Mouse (Mus musculus) lung, embryonic 15.5 days (tissue): ENCODE measurements around the gene Efr3b. TPM values are rescaled to one million over a fixed set of nuclear protein-coding genes. Genes with fewer than 3 reads are reported as not detected.

Source experiments
- ATAC-seq: fragments of 200-750 bp; cut with Nextera tagmentation; 2 replicates; pipeline ENCODE4 v1.8.0; 2017; ENCODE audit warnings: moderate number of reproducible peaks, borderline replicate concordance; ENCODE audit not compliant: low FRiP score, low TSS enrichment; ENCODE audit errors: extremely low read depth
- H3K27ac ChIP-seq: fragments of 300-500 bp; sonication (generic); 2 replicates; pipeline ENCODE4 v1.5.1; 2015; ENCODE audit warnings: moderate library complexity, mild to moderate bottlenecking, inconsistent platforms
- H3K27me3 ChIP-seq: fragments of 300-500 bp; sonication (generic); 2 replicates; pipeline ENCODE4 v1.6.1; 2015; ENCODE audit warnings: inconsistent platforms
- H3K36me3 ChIP-seq: fragments of 300-500 bp; sonication (generic); 2 replicates; pipeline ENCODE4 v1.6.1; 2015; ENCODE audit warnings: inconsistent platforms
- H3K4me1 ChIP-seq: fragments of 300-500 bp; sonication (generic); 2 replicates; pipeline ENCODE4 v1.6.1; 2015; ENCODE audit warnings: inconsistent platforms
- H3K4me2 ChIP-seq: fragments of 300-500 bp; sonication (generic); 2 replicates; pipeline ENCODE4 v1.6.1; 2015; ENCODE audit warnings: inconsistent platforms, mild to moderate bottlenecking, moderate library complexity
- H3K4me3 ChIP-seq: fragments of 300-500 bp; sonication (generic); 2 replicates; pipeline ENCODE4 v1.5.1; 2015; ENCODE audit warnings: mild to moderate bottlenecking, inconsistent platforms
- H3K9ac ChIP-seq: fragments of 300-500 bp; sonication (generic); 2 replicates; pipeline ENCODE4 v1.6.1; 2015; ENCODE audit warnings: inconsistent platforms
- H3K9me3 ChIP-seq: fragments of 300-500 bp; sonication (generic); 2 replicates; pipeline ENCODE4 v1.6.1; 2016; ENCODE audit warnings: inconsistent platforms
- WGBS: fragments of 180-500 bp; shearing (Covaris S2); methylation state at CpG from one replicate; pipeline ENCODE4 v1.1.7; 2015; 5-methylcytosine and 5-hydroxymethylcytosine counted together
- polyA plus RNA-seq: library from polyadenylated mRNA; unstranded; fragments of >200 nt; fragmentation: Nextera tagmentation; extraction: Ambion mirVana; gene quantifications from 2 replicates; pipeline ENCODE4 v1.2.1, GENCODE M21; 2015

The Efr3b gene
- polyA plus RNA-seq, 1 experiment from 2014 or later = 4.2 TPM

DNA sequence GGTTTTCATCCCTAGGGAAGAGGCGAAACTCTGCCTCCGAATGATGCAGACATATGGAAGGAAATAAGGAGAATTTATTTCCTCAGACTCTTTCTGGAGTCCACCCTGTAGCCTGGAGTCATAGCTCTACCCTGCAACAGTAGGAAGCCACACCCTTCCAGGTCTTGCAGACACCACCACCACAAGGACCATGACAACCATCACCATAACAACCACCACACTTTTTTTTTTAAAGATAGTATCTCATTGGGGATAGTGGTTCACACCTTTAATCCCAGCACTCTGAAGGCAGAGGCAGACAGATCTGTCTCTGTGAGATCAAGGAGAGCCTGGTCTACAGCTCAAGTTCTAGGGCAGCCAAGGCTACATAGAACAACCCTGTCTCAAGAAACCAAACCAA is 26.8 kb upstream of the Efr3b start:
- H3K4me1 ChIP-seq = no peaks in the 10 kb centered on the region
- no peak for ATAC-seq
- 84% methylated on average over 2 of the region's 2 CpGs for WGBS
- no peak overlapping the region for H3K4me3 ChIP-seq
- no peaks in the 10 kb centered on the region for H3K9me3 ChIP-seq
- no peak overlapping the region for H3K27ac ChIP-seq
- no peak overlapping the region for H3K4me2 ChIP-seq
- no peaks in the 10 kb centered on the region for H3K27me3 ChIP-seq
- no peak overlapping the region for H3K9ac ChIP-seq
- H3K36me3 ChIP-seq = no peaks in the 10 kb centered on the region

DNA sequence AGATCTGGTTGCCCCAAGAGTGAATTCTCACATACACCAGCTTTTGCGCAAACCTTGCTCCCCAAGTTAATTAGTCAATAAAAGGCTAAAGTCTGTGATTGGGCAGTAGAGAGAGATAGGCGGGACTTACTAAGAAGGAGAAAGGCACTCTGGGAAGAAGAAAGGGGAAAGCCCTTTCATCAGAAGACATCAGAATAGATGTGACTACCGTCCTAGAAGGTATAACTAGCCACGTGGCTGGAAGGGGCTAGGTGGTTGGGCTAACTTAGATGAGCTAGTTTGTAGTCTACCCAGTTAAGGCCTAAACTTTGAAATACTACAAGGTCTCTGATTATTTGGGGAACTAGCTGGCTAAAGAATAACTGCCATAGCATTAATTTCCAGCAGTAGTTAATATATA is 21.0 kb upstream of the Efr3b start:
- H3K27ac ChIP-seq = no peak overlapping the region
- H3K27me3 ChIP-seq = no peaks in the 10 kb centered on the region
- 83% methylated on average over 4 of the region's 4 CpGs for WGBS
- no peak for ATAC-seq
- no peaks in the 10 kb centered on the region for H3K9me3 ChIP-seq
- H3K36me3 ChIP-seq = no peaks in the 10 kb centered on the region
- H3K4me3 ChIP-seq = no peak overlapping the region
- no peak overlapping the region for H3K4me2 ChIP-seq
- no peaks in the 10 kb centered on the region for H3K4me1 ChIP-seq
- no peak overlapping the region for H3K9ac ChIP-seq

DNA sequence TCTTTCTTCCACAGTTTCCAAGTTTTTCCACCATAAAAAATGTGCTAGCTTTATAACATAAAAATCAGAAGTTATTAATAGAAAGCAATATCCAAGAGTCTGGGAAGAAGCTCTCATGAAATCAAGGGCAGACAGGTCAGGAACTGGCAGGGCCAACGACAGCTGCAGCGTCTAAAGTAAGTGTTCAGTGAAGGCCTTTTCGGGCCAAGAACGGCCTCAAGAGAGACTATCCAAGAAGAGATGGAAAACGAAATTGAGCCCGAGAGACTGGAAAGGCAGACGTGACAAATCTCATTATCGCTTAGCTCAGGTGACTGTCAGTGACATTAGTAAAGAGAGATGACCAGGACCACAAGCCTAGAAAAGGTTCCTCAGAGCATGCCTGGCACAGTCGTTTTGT is 19.6 kb upstream of the Efr3b start:
- H3K4me3 ChIP-seq = no peak overlapping the region
- H3K4me2 ChIP-seq = no peak overlapping the region
- no peak overlapping the region for H3K9ac ChIP-seq
- H3K4me1 ChIP-seq = no peaks in the 10 kb centered on the region
- H3K27me3 ChIP-seq = no peaks in the 10 kb centered on the region
- 50% methylated on average over 9 of the region's 9 CpGs for WGBS
- ATAC-seq = no peak
- no peaks in the 10 kb centered on the region for H3K36me3 ChIP-seq
- H3K9me3 ChIP-seq = no peaks in the 10 kb centered on the region
- no peak overlapping the region for H3K27ac ChIP-seq

DNA sequence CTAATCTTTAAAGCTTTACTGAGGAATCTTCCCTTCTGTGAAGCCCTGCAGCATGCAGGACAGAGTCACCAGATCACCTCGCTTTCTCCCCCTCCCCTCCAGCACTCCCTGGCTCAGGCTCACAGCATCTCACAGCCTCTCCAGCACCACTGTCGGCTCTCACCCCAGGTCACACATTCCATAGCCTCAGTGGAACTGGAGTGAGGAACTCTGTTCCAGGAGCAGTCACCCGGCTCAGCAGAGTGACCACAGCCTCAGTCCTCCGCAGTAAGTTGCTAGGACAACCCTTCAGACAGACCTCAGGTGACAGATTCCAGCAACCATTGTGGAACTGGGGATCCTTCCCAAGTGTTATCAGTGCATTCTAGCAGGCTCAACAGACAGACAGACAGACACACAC is 16.1 kb upstream of the Efr3b start:
- Histone ChIP-seq H3K27ac (no peak overlapping the region), H3K9me3 (no peaks in the 10 kb centered on the region), H3K36me3 (no peaks in the 10 kb centered on the region), H3K4me3 (no peak overlapping the region), H3K9ac (no peak overlapping the region), H3K4me1 (no peaks in the 10 kb centered on the region), H3K4me2 (no peak overlapping the region), H3K27me3 (no peaks in the 10 kb centered on the region)
- 25% methylated on average over 4 of the region's 4 CpGs for WGBS
- no peak for ATAC-seq

DNA sequence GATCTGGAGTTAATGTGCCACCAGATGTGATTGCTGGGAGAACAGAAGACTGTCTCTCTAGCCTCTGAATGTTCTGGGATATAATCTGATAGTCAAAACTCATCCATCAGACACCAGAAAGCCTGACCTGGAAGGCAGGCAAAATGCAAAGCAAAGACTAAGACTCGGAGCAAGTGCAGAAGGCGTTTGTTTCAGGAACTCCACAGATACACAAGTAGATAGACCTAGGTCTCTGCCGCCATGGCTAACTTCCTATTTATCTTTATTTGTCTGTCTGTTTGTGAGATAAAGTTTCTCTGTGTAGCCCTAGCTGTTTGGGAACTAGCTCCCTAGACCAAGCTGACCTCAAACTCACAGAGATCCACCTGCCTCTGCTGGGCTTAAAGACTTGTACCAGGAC is 14.9 kb upstream of the Efr3b start:
- Histone ChIP-seq H3K27ac (no peak overlapping the region), H3K9ac (no peak overlapping the region), H3K4me3 (no peak overlapping the region), H3K4me1 (no peaks in the 10 kb centered on the region), H3K36me3 (no peaks in the 10 kb centered on the region), H3K4me2 (no peak overlapping the region), H3K27me3 (no peaks in the 10 kb centered on the region), H3K9me3 (no peaks in the 10 kb centered on the region)
- no peak for ATAC-seq
- 68% methylated on average over 3 of the region's 3 CpGs for WGBS

DNA sequence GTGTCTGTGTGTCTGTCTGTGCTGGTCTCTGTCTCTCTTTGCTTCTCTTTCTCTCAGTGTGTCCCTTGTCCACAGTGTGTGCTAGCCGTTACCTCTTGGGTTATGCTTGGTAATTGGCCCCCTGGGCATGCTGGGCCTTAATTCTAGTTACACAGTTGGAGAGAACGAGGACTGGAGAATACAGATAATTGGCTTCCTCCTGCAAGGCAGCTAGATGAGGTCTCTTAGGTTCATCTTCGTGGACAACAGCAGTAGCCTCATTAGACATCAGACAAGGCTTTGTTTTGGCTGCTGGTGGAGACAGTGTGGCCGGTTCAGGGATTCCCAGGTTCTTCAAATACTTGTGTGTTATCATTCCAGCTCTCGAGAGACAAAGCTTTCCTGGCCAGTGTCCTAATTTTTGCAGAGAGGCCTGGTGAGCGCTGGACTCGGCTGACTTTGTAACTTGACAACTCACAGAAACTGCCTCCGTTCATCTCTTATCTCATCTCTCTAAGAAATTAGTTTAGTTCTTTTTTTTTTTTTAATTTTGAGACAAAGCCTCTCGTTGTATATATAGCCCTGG is 12.2 kb upstream of the Efr3b start:
- Histone ChIP-seq H3K27me3 (no peaks in the 10 kb centered on the region), H3K9me3 (no peaks in the 10 kb centered on the region), H3K4me2 (no peak overlapping the region), H3K4me1 (no peaks in the 10 kb centered on the region), H3K4me3 (no peak overlapping the region), H3K27ac (no peak overlapping the region), H3K9ac (no peak overlapping the region), H3K36me3 (no peaks in the 10 kb centered on the region)
- 54% methylated on average over 9 of the region's 9 CpGs for WGBS
- ATAC-seq = no peak

DNA sequence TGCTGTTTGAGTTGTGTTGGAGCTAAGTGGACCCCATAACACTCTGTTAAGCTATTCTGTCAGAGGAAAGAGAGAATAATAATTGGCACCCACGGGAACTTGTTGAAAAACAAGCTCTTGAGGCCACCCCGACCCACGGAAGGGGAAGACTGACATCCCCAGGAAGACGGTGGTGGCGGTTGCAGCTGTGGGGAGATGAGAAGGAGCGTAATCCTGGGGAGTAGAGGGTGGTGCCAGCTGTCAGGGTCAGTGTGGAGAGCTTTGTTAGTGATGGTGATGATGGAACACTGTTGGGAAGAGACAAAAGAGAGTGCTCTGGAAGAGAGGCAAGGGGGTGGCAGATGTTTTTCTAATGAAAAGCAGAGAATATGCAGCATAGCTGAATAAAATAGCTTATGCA is 9.3 kb upstream of the Efr3b start:
- WGBS = 51% methylated on average over 6 of the region's 6 CpGs
- no peak overlapping the region for H3K9ac ChIP-seq
- ATAC-seq = no peak

DNA sequence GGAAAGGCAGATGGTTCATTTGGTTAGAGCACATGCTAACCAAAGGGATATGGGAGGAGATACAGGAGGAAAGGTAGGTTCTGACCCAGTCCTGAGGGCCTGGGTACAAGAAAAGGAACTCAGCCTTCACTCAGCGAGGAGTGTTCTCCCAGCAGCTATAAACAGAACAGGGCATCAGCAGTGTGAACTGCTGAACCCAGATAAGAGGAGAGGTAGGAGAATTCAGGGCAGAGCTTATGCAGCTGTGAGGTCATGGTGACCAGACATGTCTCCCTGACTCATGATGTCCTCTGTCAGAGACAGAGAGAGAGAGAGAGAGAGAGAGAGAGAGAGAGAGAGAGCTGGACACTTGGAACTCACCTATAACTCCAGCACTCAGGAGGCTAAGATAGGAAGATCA is 7.3 kb upstream of the Efr3b start:
- no peak for ATAC-seq
- no peak overlapping the region for H3K27ac ChIP-seq
- H3K27me3 ChIP-seq = no peaks in the 10 kb centered on the region
- H3K4me2 ChIP-seq = no peak overlapping the region
- no peaks in the 10 kb centered on the region for H3K9me3 ChIP-seq
- no peak overlapping the region for H3K4me3 ChIP-seq
- H3K4me1 ChIP-seq = no peaks in the 10 kb centered on the region
- no peaks in the 10 kb centered on the region for H3K36me3 ChIP-seq
- WGBS = 41% methylated on average over 1 of the region's 1 CpGs
- H3K9ac ChIP-seq = no peak overlapping the region

More for the DNA sequence above, 9.3 kb upstream of the Efr3b start:
- Histone ChIP-seq H3K4me1 (no peaks in the 10 kb centered on the region), H3K27me3 (no peaks in the 10 kb centered on the region), H3K27ac (no peak overlapping the region), H3K4me2 (no peak overlapping the region), H3K9me3 (no peaks in the 10 kb centered on the region), H3K36me3 (no peaks in the 10 kb centered on the region), H3K4me3 (no peak overlapping the region)

DNA sequence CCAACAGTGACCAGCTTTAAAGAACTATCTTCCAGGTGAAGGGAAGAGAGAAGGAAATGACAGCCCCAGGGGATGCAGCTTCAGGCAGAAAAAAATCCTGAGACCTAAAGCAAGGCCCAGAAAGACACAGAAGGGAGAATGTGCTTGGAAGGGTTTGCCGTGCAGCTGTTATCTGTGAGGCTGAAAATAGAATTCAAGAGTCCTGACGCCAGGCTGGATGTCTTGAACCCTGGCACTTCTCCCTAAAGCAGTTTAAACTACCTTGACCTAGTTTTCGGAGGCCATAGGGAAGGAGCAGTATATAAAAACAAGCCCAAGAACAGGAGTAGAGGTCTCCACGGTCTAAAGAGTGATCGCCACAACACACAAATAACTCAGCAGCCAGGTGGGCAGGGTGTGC is 3.7 kb upstream of the Efr3b start:
- WGBS = 60% methylated on average over 5 of the region's 5 CpGs

DNA sequence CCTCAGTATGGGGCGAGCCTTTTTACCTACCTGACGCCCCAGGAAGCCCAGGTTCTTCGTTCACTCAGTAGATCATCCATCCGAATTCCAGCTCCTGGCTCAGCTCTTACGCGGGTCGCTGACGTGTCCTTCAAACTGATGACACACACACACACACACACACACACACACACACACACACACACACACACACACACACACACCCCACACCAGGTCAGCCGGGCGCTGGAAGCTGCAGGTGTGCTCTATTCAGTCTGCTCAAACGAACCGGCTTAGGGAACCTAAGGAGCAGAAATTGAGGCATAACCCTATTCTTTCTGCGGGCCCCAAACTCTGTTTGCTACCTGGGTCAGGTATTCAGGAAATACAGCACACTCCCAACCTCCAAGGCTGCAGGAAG is 331 bp upstream of the Efr3b start:
- Histone ChIP-seq H3K4me1 (peaks cover 9% of the 10 kb centered on the region), H3K9me3 (no peaks in the 10 kb centered on the region), H3K4me3 (peak overlapping the region; percentile 67), H3K27me3 (peaks cover 7% of the 10 kb centered on the region; the same call in 1 of the 2 replicates), H3K9ac (no peak overlapping the region), H3K4me2 (peak overlapping the region; percentile 92), H3K36me3 (no peaks in the 10 kb centered on the region), H3K27ac (no peak overlapping the region)
- WGBS = 1% methylated on average over 12 of the region's 13 CpGs
- ATAC-seq = no peak

More for the DNA sequence above, 3.7 kb upstream of the Efr3b start:
- no peak overlapping the region for H3K27ac ChIP-seq
- H3K9ac ChIP-seq = no peak overlapping the region
- H3K36me3 ChIP-seq = no peaks in the 10 kb centered on the region
- H3K4me1 ChIP-seq = peaks cover 9% of the 10 kb centered on the region
- no peaks in the 10 kb centered on the region for H3K9me3 ChIP-seq
- no peak overlapping the region for H3K4me2 ChIP-seq
- no peak for ATAC-seq
- H3K27me3 ChIP-seq = peaks cover 7% of the 10 kb centered on the region; the same call in 1 of the 2 replicates
- no peak overlapping the region for H3K4me3 ChIP-seq

DNA sequence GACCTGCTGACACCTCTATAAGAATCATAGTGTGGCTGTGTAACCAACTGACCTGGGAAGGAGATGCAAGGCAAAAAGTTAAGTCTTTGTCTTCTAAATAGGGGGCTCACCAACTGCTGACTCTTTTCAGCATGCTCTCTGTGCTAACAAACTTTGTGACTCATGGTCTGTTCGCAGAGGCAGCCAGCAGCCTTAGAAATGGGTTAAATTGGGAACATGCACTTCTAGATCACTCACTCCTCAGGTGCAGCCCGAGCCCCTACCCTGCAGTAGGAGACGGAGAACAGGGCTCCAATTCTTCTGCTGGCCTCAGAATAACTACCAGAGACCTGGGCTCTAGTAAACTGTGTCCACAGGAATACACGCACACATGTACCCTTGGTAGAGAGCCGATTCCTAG is 1.2 kb downstream of the Efr3b start:
- ATAC-seq = no peak
- WGBS = 38% methylated on average over 5 of the region's 5 CpGs
- Histone ChIP-seq H3K9me3 (no peaks in the 10 kb centered on the region), H3K27me3 (peaks cover 7% of the 10 kb centered on the region; the same call in 1 of the 2 replicates), H3K9ac (peak overlapping the region; percentile 64; the same call in 1 of the 2 replicates), H3K36me3 (no peaks in the 10 kb centered on the region), H3K4me1 (peaks cover 9% of the 10 kb centered on the region), H3K4me2 (peak overlapping the region; percentile 92), H3K27ac (no peak overlapping the region), H3K4me3 (peak overlapping the region; percentile 67)

DNA sequence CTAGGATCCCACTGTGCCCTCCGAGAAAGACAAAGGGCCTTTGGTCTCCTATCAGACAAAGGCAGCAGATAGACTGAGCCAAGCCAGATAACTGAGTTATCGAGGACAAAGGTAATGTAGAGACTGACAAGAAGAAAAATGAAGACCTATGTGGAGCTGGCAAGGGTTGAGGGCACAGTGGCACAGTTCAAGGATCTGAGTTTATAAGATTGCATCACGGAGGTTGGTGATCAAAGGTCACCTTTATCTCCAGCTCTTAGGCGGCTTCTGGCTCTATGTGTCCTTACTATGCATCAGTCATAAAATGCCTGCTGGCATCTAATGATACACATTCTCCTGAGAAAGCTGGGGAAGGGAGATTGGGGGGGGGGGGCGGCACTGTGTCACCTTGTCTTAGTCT is 2.6 kb downstream of the Efr3b start:
- Histone ChIP-seq H3K27me3 (peaks cover 7% of the 10 kb centered on the region; the same call in 1 of the 2 replicates), H3K27ac (no peak overlapping the region), H3K4me1 (peaks cover 9% of the 10 kb centered on the region), H3K9me3 (no peaks in the 10 kb centered on the region), H3K4me3 (no peak overlapping the region), H3K9ac (no peak overlapping the region), H3K4me2 (no peak overlapping the region), H3K36me3 (no peaks in the 10 kb centered on the region)
- WGBS = 83% methylated on average over 5 of the region's 5 CpGs
- no peak for ATAC-seq

DNA sequence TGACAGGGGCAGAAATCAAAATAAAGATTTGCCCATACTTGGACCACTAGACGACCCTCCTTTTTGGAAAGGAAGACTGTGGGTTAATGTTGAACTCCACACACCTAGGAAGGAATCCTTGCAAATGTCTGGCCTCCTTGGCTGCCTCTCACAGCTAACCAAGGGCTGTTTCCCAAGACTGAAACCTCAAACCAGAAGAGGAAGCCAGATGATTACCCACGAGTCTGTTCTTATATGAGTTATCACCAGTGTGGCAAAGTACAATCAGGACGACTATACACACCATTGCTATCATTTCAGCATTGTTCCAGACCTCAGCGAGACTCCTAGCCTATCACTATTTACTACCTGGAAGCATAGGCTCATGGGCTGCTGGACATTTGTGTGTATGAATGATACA is 9.7 kb downstream of the Efr3b start:
- ATAC-seq = no peak
- H3K36me3 ChIP-seq = no peaks in the 10 kb centered on the region
- no peak overlapping the region for H3K9ac ChIP-seq
- no peaks in the 10 kb centered on the region for H3K27me3 ChIP-seq
- H3K27ac ChIP-seq = no peak overlapping the region
- H3K9me3 ChIP-seq = no peaks in the 10 kb centered on the region
- no peak overlapping the region for H3K4me2 ChIP-seq
- no peak overlapping the region for H3K4me3 ChIP-seq
- H3K4me1 ChIP-seq = no peaks in the 10 kb centered on the region; the same call in 1 of the 2 replicates
- 62% methylated on average over 4 of the region's 4 CpGs for WGBS
